Mouse (Mus musculus): ENCODE data around the gene Gm21981. TPM values are rescaled to one million over a fixed set of nuclear protein-coding genes. Genes with fewer than 3 reads are reported as not detected.
A peak's percentile ranks its signal among the peaks of the same experiment; 100 is the strongest.
"Not testable (repeated sequence)": the region's sequence is repeated elsewhere in the genome, so short reads cannot be mapped to it uniquely, and the experiment has no call there.

Gene Gm21981
- total RNA-seq, 1 experiment from 2014 or later = 0.91 TPM

GRCm38 (mm10) chr17:47663009-47663713 lies 31.1 kb downstream of the Gm21981 start:
- no peak for DNase-seq

- DNase-seq = no peak
These were observed 35.5 kb downstream of the Gm21981 start for GRCm38 (mm10) chr17:47658741-47659243.

GRCm38 (mm10) chr17:47657901-47658300 lies 36.4 kb downstream of the Gm21981 start:
- DNase-seq = no peak

GRCm38 (mm10) chr17:47655697-47656096 lies 38.6 kb downstream of the Gm21981 start:
- no peak for DNase-seq

- DNase-seq = not testable (repeated sequence)
These were observed 39.9 kb downstream of the Gm21981 start for GRCm38 (mm10) chr17:47654346-47654745.

- no peak for DNase-seq
These were observed 42.3 kb downstream of the Gm21981 start for GRCm38 (mm10) chr17:47651953-47652352.

- DNase-seq = no peak
These were observed 45.3 kb downstream of the Gm21981 start for GRCm38 (mm10) chr17:47648966-47649365.

GRCm38 (mm10) chr17:47646683-47647082 lies 47.6 kb downstream of the Gm21981 start:
- peak; percentile 41 for DNase-seq

GRCm38 (mm10) chr17:47642992-47643391 lies 51.3 kb downstream of the Gm21981 start:
- no peak for DNase-seq

Other genes starting within 250 kb of the Gm21981 start
- gene Taf8, start 192.2 kb downstream of the Gm21981 start, total RNA-seq (2021) = 21.1 and 25.7 TPM in 2 replicates
- gene Ccnd3, start 189.4 kb downstream of the Gm21981 start, total RNA-seq (2021) = 385 and 429 TPM in 2 replicates
- gene Bysl, start 83.0 kb downstream of the Gm21981 start, total RNA-seq (2021) = 15.5 and 22.0 TPM in 2 replicates
- 38.7 and 40.5 TPM in 2 replicates for gene Med20, start 82.9 kb downstream of the Gm21981 start, total RNA-seq (2021)
- gene Gm20517, start 82.9 kb downstream of the Gm21981 start, total RNA-seq (2021) = 1.4 and 3.9 TPM in 2 replicates
- 8.8 and 9.3 TPM in 2 replicates for gene Usp49, start 63.8 kb downstream of the Gm21981 start, total RNA-seq (2021)
- gene Tomm6, start 6.1 kb downstream of the Gm21981 start, total RNA-seq (2021) = 213 and 228 TPM in 2 replicates
- 4.3 and 8.0 TPM in 2 replicates for gene Frs3, start 5.4 kb downstream of the Gm21981 start, total RNA-seq (2021)
- gene Prickle4, start 281 bp upstream of the Gm21981 start, total RNA-seq (2021) = 1.7 and 4.3 TPM in 2 replicates
- not detected in 2 replicates for gene Pgc, start 32.4 kb upstream of the Gm21981 start, total RNA-seq (2021)
- 21.1 and 28.0 TPM in 2 replicates for gene Tfeb, start 42.6 kb upstream of the Gm21981 start, total RNA-seq (2021)
- gene Mdfi, start 140.2 kb upstream of the Gm21981 start, total RNA-seq (2021) = 2.4 TPM in 1 of 2 replicates, not detected in the other
- 25.1 and 33.4 TPM in 2 replicates for gene Foxp4, start 230.2 kb upstream of the Gm21981 start, total RNA-seq (2021)

Data from adrenal gland, postnatal 25 days (tissue).